Mouse (Mus musculus) ovary, adult 10 weeks (tissue): ENCODE results near the gene Cd151. TPM values are rescaled to one million over a fixed set of nuclear protein-coding genes. Genes with fewer than 3 reads are reported as not detected.

Experiments used
- polyA plus RNA-seq: library from polyadenylated mRNA; stranded (reverse); fragments of 350-450 nt; fragmentation: Illumina TruSeq; extraction: RNeasy Lipid Tissue Mini Kit (QIAGEN cat#74804); gene quantifications from one replicate; pipeline ENCODE4 v1.2.3, GENCODE M21; 2014

The Cd151 gene
- 45.2 TPM for polyA plus RNA-seq

GRCm38 (mm10) chr7:141467230-141468030 lies at the start of gene Cd151:
Gene Cd151, plus strand, starts transcription at chr7:141467392.

GRCm38 (mm10) chr7:141429310-141429709 lies 37.9 kb upstream of the Cd151 start, which contains the start of gene Cend1:
Gene Cend1, minus strand, starts transcription at chr7:141429491.

GRCm38 (mm10) chr7:141437178-141438120 lies 29.7 kb upstream of the Cd151 start, which contains the start of gene Slc25a22:
Gene Slc25a22, minus strand, starts transcription at chr7:141437892.

GRCm38 (mm10) chr7:141443828-141444237 lies 23.4 kb upstream of the Cd151 start, which contains the start of gene Pidd1:
Gene Pidd1, minus strand, starts transcription at chr7:141444025.

GRCm38 (mm10) chr7:141447110-141447991 lies 19.8 kb upstream of the Cd151 start, which contains the start of gene Rplp2:
Gene Rplp2, plus strand, starts transcription at chr7:141447370.

GRCm38 (mm10) chr7:141454967-141455551 lies 12.1 kb upstream of the Cd151 start, which contains the start of gene Pnpla2:
Gene Pnpla2, plus strand, starts transcription at chr7:141455198.

GRCm38 (mm10) chr7:141460391-141461113 lies 6.6 kb upstream of the Cd151 start, which contains the start of gene Cracr2b:
Gene Cracr2b, plus strand, starts transcription at chr7:141461094.

GRCm38 (mm10) chr7:141475011-141475804 lies 8.0 kb downstream of the Cd151 start, which contains the start of the genes Polr2l and Tspan4:
Gene Polr2l, minus strand, starts transcription at chr7:141475132.
Gene Tspan4, plus strand, starts transcription at chr7:141475240.

Other genes with a start within 250 kb of the Cd151 start
- gene Phrf1, start 238.6 kb upstream of the Cd151 start, polyA plus RNA-seq: 26.7 TPM
- 7.9 TPM for gene Irf7, start 200.9 kb upstream of the Cd151 start, polyA plus RNA-seq
- gene Cdhr5, start 190.6 kb upstream of the Cd151 start, polyA plus RNA-seq: 1.1 TPM
- not detected for gene Sct, start 188.3 kb upstream of the Cd151 start, polyA plus RNA-seq
- gene Drd4, start 175.4 kb upstream of the Cd151 start, polyA plus RNA-seq: not detected
- 1.5 TPM for gene Deaf1, start 139.7 kb upstream of the Cd151 start, polyA plus RNA-seq
- gene Tmem80, start 139.7 kb upstream of the Cd151 start, polyA plus RNA-seq: 9.4 TPM
- gene Eps8l2, start 128.5 kb upstream of the Cd151 start, polyA plus RNA-seq: not detected
- 7.8 TPM for gene Taldo1, start 75.2 kb upstream of the Cd151 start, polyA plus RNA-seq
- 15.2 TPM for gene Gatd1, start 53.3 kb upstream of the Cd151 start, polyA plus RNA-seq
- gene Cend1, start 37.9 kb upstream of the Cd151 start, polyA plus RNA-seq: not detected
- 0.46 TPM for gene Slc25a22, start 29.5 kb upstream of the Cd151 start, polyA plus RNA-seq
- gene Pidd1, start 23.4 kb upstream of the Cd151 start, polyA plus RNA-seq: not detected
- 15.0 TPM for gene Rplp2, start 20.0 kb upstream of the Cd151 start, polyA plus RNA-seq
- gene Pnpla2, start 12.2 kb upstream of the Cd151 start, polyA plus RNA-seq: 1.3 TPM
- gene Cracr2b, start 6.3 kb upstream of the Cd151 start, polyA plus RNA-seq: not detected
- gene Polr2l, start 7.7 kb downstream of the Cd151 start, polyA plus RNA-seq: 2.4 TPM
- 6.2 TPM for gene Tspan4, start 7.8 kb downstream of the Cd151 start, polyA plus RNA-seq
- 3.6 TPM for gene Chid1, start 72.5 kb downstream of the Cd151 start, polyA plus RNA-seq
- gene Ap2a2, start 94.8 kb downstream of the Cd151 start, polyA plus RNA-seq: 72.3 TPM
- not detected for gene Muc6, start 187.9 kb downstream of the Cd151 start, polyA plus RNA-seq
- gene Muc2, start 222.9 kb downstream of the Cd151 start, polyA plus RNA-seq: not detected